Mouse (Mus musculus) lung, postnatal 36 days (tissue): ENCODE measurements around the gene 4931406P16Rik.
A peak's percentile ranks its signal among the peaks of the same experiment; 100 is the strongest.
"Not testable (repeated sequence)": the region's sequence is repeated elsewhere in the genome, so short reads cannot be mapped to it uniquely, and the experiment has no call there.

Experiments used
- DNase-seq: peaks from one replicate; pipeline ENCODE4 v3.0.0; 2022; ENCODE audit warnings: mixed read lengths

Gene 4931406P16Rik

GRCm38 (mm10) chr7:34313443-34313875 is at the start of gene 4931406P16Rik:
4931406P16Rik (minus strand) TSS chr7:34313551.
- DNase-seq = peak; percentile 89

GRCm38 (mm10) chr7:34355629-34356028 is 42.3 kb upstream of the 4931406P16Rik start:
- DNase-seq = peak; percentile 50

- DNase-seq = peak; percentile 57
Observed at GRCm38 (mm10) chr7:34351997-34352396, 38.6 kb upstream of the 4931406P16Rik start.

- DNase-seq = no peak
Observed at GRCm38 (mm10) chr7:34350166-34350565, 36.8 kb upstream of the 4931406P16Rik start.

- no peak for DNase-seq
Observed at GRCm38 (mm10) chr7:34348011-34348410, 34.7 kb upstream of the 4931406P16Rik start.

GRCm38 (mm10) chr7:34347041-34347440 is 33.7 kb upstream of the 4931406P16Rik start:
- DNase-seq = no peak

GRCm38 (mm10) chr7:34346505-34346904 is 33.2 kb upstream of the 4931406P16Rik start:
- DNase-seq = no peak

GRCm38 (mm10) chr7:34342040-34342793 is 28.9 kb upstream of the 4931406P16Rik start:
- DNase-seq = no peak

GRCm38 (mm10) chr7:34340841-34341240 is 27.5 kb upstream of the 4931406P16Rik start:
- DNase-seq = no peak

- no peak for DNase-seq
Observed at GRCm38 (mm10) chr7:34339164-34339489, 25.8 kb upstream of the 4931406P16Rik start.

- no peak for DNase-seq
Observed at GRCm38 (mm10) chr7:34338445-34339163, 25.3 kb upstream of the 4931406P16Rik start.

GRCm38 (mm10) chr7:34337268-34337667 is 23.9 kb upstream of the 4931406P16Rik start:
- no peak for DNase-seq

GRCm38 (mm10) chr7:34336545-34336944 is 23.2 kb upstream of the 4931406P16Rik start:
- DNase-seq = not testable (repeated sequence)

- DNase-seq = peak; percentile 50
Observed at GRCm38 (mm10) chr7:34327493-34327892, 14.1 kb upstream of the 4931406P16Rik start.

- DNase-seq = no peak
Observed at GRCm38 (mm10) chr7:34324857-34325256, 11.5 kb upstream of the 4931406P16Rik start.

GRCm38 (mm10) chr7:34324005-34324404 is 10.7 kb upstream of the 4931406P16Rik start:
- no peak for DNase-seq

- DNase-seq = no peak
Observed at GRCm38 (mm10) chr7:34323351-34323750, 10.0 kb upstream of the 4931406P16Rik start.

GRCm38 (mm10) chr7:34321958-34322357 is 8.6 kb upstream of the 4931406P16Rik start:
- no peak for DNase-seq

GRCm38 (mm10) chr7:34321119-34321518 is 7.8 kb upstream of the 4931406P16Rik start:
- no peak for DNase-seq

GRCm38 (mm10) chr7:34319957-34320356 is 6.6 kb upstream of the 4931406P16Rik start:
- no peak for DNase-seq

- peak; percentile 26 for DNase-seq
Observed at GRCm38 (mm10) chr7:34319123-34319522, 5.8 kb upstream of the 4931406P16Rik start.

- no peak for DNase-seq
Observed at GRCm38 (mm10) chr7:34317901-34318476, 4.6 kb upstream of the 4931406P16Rik start.

GRCm38 (mm10) chr7:34312786-34313442 is 437 bp downstream of the 4931406P16Rik start:
- peak; percentile 87 for DNase-seq
